Mouse (Mus musculus): ENCODE measurements at regions not wholly inside any gene's neighbourhood (a gene's known extent, or its start where the extent isn't known, plus 50 kb on each side); places are given as distances from the start of the nearest gene placed in this dataset.

- Histone ChIP-seq H3K27ac (ENCODE audit: insufficient read depth, low read length) (no peak overlapping the region), H3K4me3 (ENCODE audit: low read depth, low read length) (no peak overlapping the region), H3K9me3 (replicated peaks; ENCODE audit: control insufficient read depth, insufficient read depth, low read length, poor library complexity, severe bottlenecking) (no peaks in the 10 kb centered on the region), H3K9ac (ENCODE audit: low read depth, poor library complexity, severe bottlenecking) (no peak overlapping the region), H3K27me3 (ENCODE audit: control insufficient read depth, insufficient read depth, low read length, poor library complexity, severe bottlenecking) (no peaks in the 10 kb centered on the region), H3K36me3 (ENCODE audit: control insufficient read depth, insufficient read depth, low read length, poor library complexity, severe bottlenecking) (no peaks in the 10 kb centered on the region), H3K4me1 (ENCODE audit: control insufficient read depth, insufficient read depth, low read length) (no peaks in the 10 kb centered on the region)
- TF ChIP-seq CTCF (IDR thresholded peaks at IDR 0.05; ENCODE audit: low read depth, low read length) (no peak), EP300 (IDR thresholded peaks at IDR 0.05; ENCODE audit: insufficient read depth, low read depth, low read length) (no peak), POLR2A (IDR thresholded peaks at IDR 0.05; ENCODE audit: insufficient read depth, low read length) (no peak)
These were observed 200.7 kb upstream of the Zbtb20 start for GRCm38 (mm10) chr16:42675031-42675430.

DNA sequence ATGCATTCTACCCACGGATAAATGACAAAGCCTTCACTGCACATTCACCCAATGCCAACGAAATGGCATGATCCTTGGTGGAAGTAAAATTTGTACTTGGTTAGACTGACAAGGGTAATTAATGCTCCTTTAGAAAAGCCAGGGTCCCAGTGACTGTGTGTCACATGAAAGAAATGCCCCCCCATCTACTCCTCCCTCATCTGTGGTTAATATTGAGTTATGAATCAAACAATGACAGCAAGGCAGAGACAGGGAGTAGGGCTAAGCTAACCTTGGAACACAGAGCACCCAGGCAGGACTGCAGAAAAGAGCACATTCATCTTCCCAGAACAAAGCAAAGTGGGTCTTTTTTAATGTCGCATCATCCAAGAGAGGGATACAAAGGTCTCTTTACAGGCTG lies 209.1 kb upstream of the Zbtb20 start:
- no peak overlapping the region for H3K4me3 ChIP-seq (ENCODE audit: low read depth, low read length)

GRCm38 (mm10) chr16:42651904-42652732 lies 223.6 kb upstream of the Zbtb20 start:
- no peaks in the 10 kb centered on the region for H3K4me1 ChIP-seq (ENCODE audit: control insufficient read depth, insufficient read depth, low read length)
- H3K9ac ChIP-seq (ENCODE audit: low read depth, poor library complexity, severe bottlenecking): no peak overlapping the region
- no peak overlapping the region for H3K27ac ChIP-seq (ENCODE audit: insufficient read depth, low read length)
- TF ChIP-seq EP300 (IDR thresholded peaks at IDR 0.05; ENCODE audit: insufficient read depth, low read depth, low read length) (no peak), POLR2A (IDR thresholded peaks at IDR 0.05; ENCODE audit: insufficient read depth, low read length) (no peak), CTCF (IDR thresholded peaks at IDR 0.05; ENCODE audit: low read depth, low read length) (no peak)
- H3K9me3 ChIP-seq (replicated peaks; ENCODE audit: control insufficient read depth, insufficient read depth, low read length, poor library complexity, severe bottlenecking): peaks cover 17% of the 10 kb centered on the region
- H3K27me3 ChIP-seq (ENCODE audit: control insufficient read depth, insufficient read depth, low read length, poor library complexity, severe bottlenecking): no peaks in the 10 kb centered on the region; the same call in 1 of the 2 replicates
- H3K36me3 ChIP-seq (ENCODE audit: control insufficient read depth, insufficient read depth, low read length, poor library complexity, severe bottlenecking): no peaks in the 10 kb centered on the region
- no peak overlapping the region for H3K4me3 ChIP-seq (ENCODE audit: low read depth, low read length)

More for the DNA sequence above, 209.1 kb upstream of the Zbtb20 start:
- Histone ChIP-seq H3K36me3 (ENCODE audit: control insufficient read depth, insufficient read depth, low read length, poor library complexity, severe bottlenecking) (no peaks in the 10 kb centered on the region), H3K4me1 (ENCODE audit: control insufficient read depth, insufficient read depth, low read length) (no peaks in the 10 kb centered on the region), H3K9me3 (replicated peaks; ENCODE audit: control insufficient read depth, insufficient read depth, low read length, poor library complexity, severe bottlenecking) (no peaks in the 10 kb centered on the region), H3K27me3 (ENCODE audit: control insufficient read depth, insufficient read depth, low read length, poor library complexity, severe bottlenecking) (no peaks in the 10 kb centered on the region), H3K27ac (ENCODE audit: insufficient read depth, low read length) (no peak overlapping the region), H3K9ac (ENCODE audit: low read depth, poor library complexity, severe bottlenecking) (no peak overlapping the region)
- TF ChIP-seq CTCF (IDR thresholded peaks at IDR 0.05; ENCODE audit: low read depth, low read length) (no peak), EP300 (IDR thresholded peaks at IDR 0.05; ENCODE audit: insufficient read depth, low read depth, low read length) (no peak), POLR2A (IDR thresholded peaks at IDR 0.05; ENCODE audit: insufficient read depth, low read length) (no peak)

GRCm38 (mm10) chr16:42649767-42650166 lies 225.9 kb upstream of the Zbtb20 start:
- H3K27me3 ChIP-seq (ENCODE audit: control insufficient read depth, insufficient read depth, low read length, poor library complexity, severe bottlenecking): no peaks in the 10 kb centered on the region; the same call in 1 of the 2 replicates
- no peaks in the 10 kb centered on the region for H3K36me3 ChIP-seq (ENCODE audit: control insufficient read depth, insufficient read depth, low read length, poor library complexity, severe bottlenecking)
- no peak overlapping the region for H3K27ac ChIP-seq (ENCODE audit: insufficient read depth, low read length)
- no peak overlapping the region for H3K4me3 ChIP-seq (ENCODE audit: low read depth, low read length)
- TF ChIP-seq EP300 (IDR thresholded peaks at IDR 0.05; ENCODE audit: insufficient read depth, low read depth, low read length) (no peak), POLR2A (IDR thresholded peaks at IDR 0.05; ENCODE audit: insufficient read depth, low read length) (no peak), CTCF (IDR thresholded peaks at IDR 0.05; ENCODE audit: low read depth, low read length) (no peak)
- H3K9ac ChIP-seq (ENCODE audit: low read depth, poor library complexity, severe bottlenecking): no peak overlapping the region
- H3K4me1 ChIP-seq (ENCODE audit: control insufficient read depth, insufficient read depth, low read length): no peaks in the 10 kb centered on the region
- H3K9me3 ChIP-seq (replicated peaks; ENCODE audit: control insufficient read depth, insufficient read depth, low read length, poor library complexity, severe bottlenecking): 0 out of 2 replicates have a peak, but pooled peaks cover 2% of the 10 kb centered on the region

GRCm38 (mm10) chr16:42648531-42649142 lies 227.0 kb upstream of the Zbtb20 start:
- no peaks in the 10 kb centered on the region; the same call in 1 of the 2 replicates for H3K27me3 ChIP-seq (ENCODE audit: control insufficient read depth, insufficient read depth, low read length, poor library complexity, severe bottlenecking)
- no peak overlapping the region for H3K27ac ChIP-seq (ENCODE audit: insufficient read depth, low read length)
- H3K36me3 ChIP-seq (ENCODE audit: control insufficient read depth, insufficient read depth, low read length, poor library complexity, severe bottlenecking): no peaks in the 10 kb centered on the region
- TF ChIP-seq EP300 (IDR thresholded peaks at IDR 0.05; ENCODE audit: insufficient read depth, low read depth, low read length): no peak
- TF ChIP-seq CTCF (IDR thresholded peaks at IDR 0.05; ENCODE audit: low read depth, low read length): no peak
- no peak for TF ChIP-seq POLR2A (IDR thresholded peaks at IDR 0.05; ENCODE audit: insufficient read depth, low read length)
- no peaks in the 10 kb centered on the region for H3K4me1 ChIP-seq (ENCODE audit: control insufficient read depth, insufficient read depth, low read length)
- H3K9ac ChIP-seq (ENCODE audit: low read depth, poor library complexity, severe bottlenecking): no peak overlapping the region
- H3K4me3 ChIP-seq (ENCODE audit: low read depth, low read length): no peak overlapping the region
- H3K9me3 ChIP-seq (replicated peaks; ENCODE audit: control insufficient read depth, insufficient read depth, low read length, poor library complexity, severe bottlenecking): no peaks in the 10 kb centered on the region

GRCm38 (mm10) chr16:42647762-42648161 lies 227.9 kb upstream of the Zbtb20 start:
- no peak for TF ChIP-seq CTCF (IDR thresholded peaks at IDR 0.05; ENCODE audit: low read depth, low read length)
- no peak for TF ChIP-seq POLR2A (IDR thresholded peaks at IDR 0.05; ENCODE audit: insufficient read depth, low read length)
- TF ChIP-seq EP300 (IDR thresholded peaks at IDR 0.05; ENCODE audit: insufficient read depth, low read depth, low read length): no peak
- Histone ChIP-seq H3K4me1 (ENCODE audit: control insufficient read depth, insufficient read depth, low read length) (no peaks in the 10 kb centered on the region), H3K4me3 (ENCODE audit: low read depth, low read length) (no peak overlapping the region), H3K27ac (ENCODE audit: insufficient read depth, low read length) (no peak overlapping the region), H3K9me3 (replicated peaks; ENCODE audit: control insufficient read depth, insufficient read depth, low read length, poor library complexity, severe bottlenecking) (no peaks in the 10 kb centered on the region), H3K36me3 (ENCODE audit: control insufficient read depth, insufficient read depth, low read length, poor library complexity, severe bottlenecking) (no peaks in the 10 kb centered on the region), H3K9ac (ENCODE audit: low read depth, poor library complexity, severe bottlenecking) (no peak overlapping the region), H3K27me3 (ENCODE audit: control insufficient read depth, insufficient read depth, low read length, poor library complexity, severe bottlenecking) (no peaks in the 10 kb centered on the region)
